Mouse (Mus musculus): Measurements from ENCODE around the gene Btg3. TPM values are rescaled to one million over a fixed set of nuclear protein-coding genes. Genes with fewer than 3 reads are reported as not detected.

The Btg3 gene
- total RNA-seq, 2 experiments from 2014 or later, result 5.5 to 6.9 TPM

DNA sequence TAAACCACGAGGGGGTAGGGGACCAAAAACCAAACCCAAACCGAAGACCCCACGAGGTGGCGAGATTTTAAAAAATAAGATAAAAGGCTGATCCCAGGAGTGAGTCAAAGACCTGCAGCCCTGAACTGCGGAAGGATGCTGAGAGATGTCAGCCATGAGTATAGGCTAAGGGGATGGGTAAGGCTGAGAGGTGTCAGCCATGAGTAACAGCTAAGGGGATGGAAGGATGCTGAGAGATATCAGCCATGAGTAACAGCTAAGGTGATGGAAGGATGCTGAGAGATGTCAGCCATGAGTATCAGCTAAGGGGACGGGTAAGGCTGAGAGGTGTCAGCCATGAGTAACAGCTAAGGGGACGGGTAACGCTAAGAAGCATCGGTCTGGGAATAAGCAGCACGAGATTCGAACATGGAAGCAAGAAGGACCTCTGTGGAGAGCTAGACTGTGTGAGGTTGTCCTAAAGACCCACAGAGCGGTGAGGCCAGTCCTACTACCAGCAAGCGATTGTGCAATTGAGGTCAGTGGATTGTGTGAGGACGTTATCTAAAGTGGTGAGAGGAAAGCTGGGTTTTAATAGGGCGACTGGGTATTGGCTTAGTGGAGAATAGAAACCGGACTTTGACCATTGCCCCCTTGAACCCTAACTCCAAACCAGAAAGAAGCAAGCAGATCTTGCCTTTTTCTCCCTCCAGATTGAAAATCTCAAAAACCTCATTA is 69.4 kb downstream of the Btg3 start:
- no peak for DNase-seq (ENCODE audit: extremely low spot score in 1 of 2, low spot score in 2 of 2)
- intact Hi-C loops (cut with DNase I), result no loop called here

GRCm38 (mm10) chr16:78306606-78307005 is 70.4 kb downstream of the Btg3 start:
- no peak for DNase-seq (ENCODE audit: extremely low spot score in 1 of 2, low spot score in 2 of 2)
- intact Hi-C loops (cut with DNase I), result no loop called here

- no peak for DNase-seq (ENCODE audit: extremely low spot score in 1 of 2, low spot score in 2 of 2)
- intact Hi-C loops (cut with DNase I), result no loop called here
Measured at GRCm38 (mm10) chr16:78305606-78306100, 71.3 kb downstream of the Btg3 start.

DNA sequence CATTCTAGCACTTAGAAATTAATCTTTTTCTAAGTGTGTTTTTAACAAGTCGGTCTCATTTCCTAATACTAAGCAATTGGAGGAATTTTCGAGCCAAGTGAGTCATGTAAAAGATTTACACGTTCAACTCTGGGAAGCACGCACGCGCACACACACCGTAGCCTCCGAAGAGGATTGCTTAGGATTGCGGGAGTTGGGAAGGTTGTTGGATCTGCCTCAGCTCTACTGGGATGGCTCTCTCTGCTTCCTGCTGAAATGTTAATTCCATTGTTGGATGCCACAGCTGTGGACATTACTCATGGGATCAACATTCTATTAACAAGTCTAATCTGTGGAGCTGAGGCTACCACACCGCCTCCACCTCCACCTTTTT is 74.3 kb downstream of the Btg3 start:
- peak in 1 of 2 experiments; percentile 40 for DNase-seq (ENCODE audit: extremely low spot score in 1 of 2, low spot score in 2 of 2)
- intact Hi-C loops (cut with DNase I), result loop anchor here (5.0 kb wide), 2 partner anchors 65 to 80 kb away; no protein-coding TSS in a partner anchor

- intact Hi-C loops (cut with DNase I), result loop anchor here (5.0 kb wide), 2 partner anchors 65 to 80 kb away; no protein-coding TSS in a partner anchor
- peak; percentile 25 to 61 for DNase-seq (ENCODE audit: extremely low spot score in 1 of 2, low spot score in 2 of 2)
Measured at GRCm38 (mm10) chr16:78301831-78302677, 74.9 kb downstream of the Btg3 start.

- intact Hi-C loops (cut with DNase I), result loop anchor here (5.0 kb wide), 2 partner anchors 64 to 79 kb away; no protein-coding TSS in a partner anchor
Measured at GRCm38 (mm10) chr16:78301183-78301830, 75.7 kb downstream of the Btg3 start, which contains the start of gene Cxadr. Gene Cxadr, plus strand, starts transcription at chr16:78301489.

GRCm38 (mm10) chr16:78296114-78296513 is 80.9 kb downstream of the Btg3 start:
- no peak for DNase-seq (ENCODE audit: extremely low spot score in 1 of 2, low spot score in 2 of 2)
- intact Hi-C loops (cut with DNase I), result no loop called here

More at GRCm38 (mm10) chr16:78301183-78301830, 75.7 kb downstream of the Btg3 start, which contains the start of gene Cxadr:
- peak; percentile 78 to 86 for DNase-seq (ENCODE audit: extremely low spot score in 1 of 2, low spot score in 2 of 2)

DNA sequence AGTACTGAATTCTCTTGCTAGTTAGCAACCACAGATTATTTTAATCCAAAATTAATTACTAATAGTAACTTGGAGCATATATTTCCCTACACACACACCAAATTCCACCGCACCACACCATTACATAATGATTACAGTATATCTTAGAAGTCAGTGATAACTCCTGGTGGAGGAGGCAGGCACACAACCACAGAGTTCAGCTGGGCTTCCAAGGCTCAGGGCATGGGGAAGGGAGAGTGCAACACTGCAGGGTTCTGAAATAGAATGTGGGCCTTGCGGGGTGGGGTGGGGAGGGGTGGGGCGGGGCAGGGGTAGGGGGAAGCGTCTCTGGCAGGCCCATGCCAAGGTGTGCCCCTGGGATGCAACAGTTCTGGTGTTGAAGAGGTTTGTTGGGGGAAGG is 81.4 kb downstream of the Btg3 start:
- intact Hi-C loops (cut with DNase I), result no loop called here
- no peak for DNase-seq (ENCODE audit: extremely low spot score in 1 of 2, low spot score in 2 of 2)

GRCm38 (mm10) chr16:78294606-78295275 is 82.3 kb downstream of the Btg3 start:
- intact Hi-C loops (cut with DNase I), result no loop called here

GRCm38 (mm10) chr16:78294051-78294450 is 82.9 kb downstream of the Btg3 start:
- DNase-seq (ENCODE audit: extremely low spot score in 1 of 2, low spot score in 2 of 2), result no peak
- intact Hi-C loops (cut with DNase I), result no loop called here

More at GRCm38 (mm10) chr16:78294606-78295275, 82.3 kb downstream of the Btg3 start:
- DNase-seq (ENCODE audit: extremely low spot score in 1 of 2, low spot score in 2 of 2), result no peak

GRCm38 (mm10) chr16:78283231-78283630 is 93.8 kb downstream of the Btg3 start:
- no peak for DNase-seq (ENCODE audit: extremely low spot score in 1 of 2, low spot score in 2 of 2)
- intact Hi-C loops (cut with DNase I), result no loop called here

Other genes with a start within 250 kb of the Btg3 start
- gene Cxadr, start 75.7 kb downstream of the Btg3 start, total RNA-seq (2021), result 100 to 1,000 TPM; 208 to 232 TPM
- 1 to 10 TPM; 6.4 to 7.3 TPM for gene D16Ertd472e, start 199.5 kb upstream of the Btg3 start, total RNA-seq (2021)

Data from left cerebral cortex, postnatal 10 days (tissue).